Mouse (Mus musculus) heart, postnatal 0 days (tissue): ENCODE results near the gene Srsf2. TPM values are rescaled to one million over a fixed set of nuclear protein-coding genes. Genes with fewer than 3 reads are reported as not detected.

ENCODE experiments used
- ATAC-seq: fragments of 200-750 bp; cut with Nextera tagmentation; 2 replicates; pipeline ENCODE4 v1.8.0; 2017; ENCODE audit warnings: low read depth, moderate number of reproducible peaks, moderate library complexity; ENCODE audit not compliant: insufficient read depth
- DNase-seq: peaks from one replicate; pipeline ENCODE4 v3.0.0-alpha.2; 2016; ENCODE audit warnings: low spot score
- H3K27ac ChIP-seq: fragments of 300-500 bp; sonication (generic); 2 replicates; pipeline ENCODE4 v1.5.1; 2014; ENCODE audit warnings: low read depth, mild to moderate bottlenecking
- H3K27me3 ChIP-seq: fragments of 300-500 bp; sonication (generic); 2 replicates; pipeline ENCODE4 v1.6.1; 2014; ENCODE audit warnings: low read length, mixed read lengths; ENCODE audit not compliant: control insufficient read depth, insufficient read depth
- H3K36me3 ChIP-seq: fragments of 300-500 bp; sonication (generic); replicated peaks from 2 replicates; pipeline ENCODE4 v1.6.1; 2014; ENCODE audit warnings: low read length, mixed read lengths; ENCODE audit not compliant: control insufficient read depth, insufficient read depth
- H3K4me1 ChIP-seq: fragments of 300-500 bp; sonication (generic); 2 replicates; pipeline ENCODE4 v1.6.1; 2014; ENCODE audit warnings: antibody characterized with exemption; ENCODE audit not compliant: control insufficient read depth, insufficient read depth
- H3K4me2 ChIP-seq: fragments of 300-500 bp; sonication (generic); 2 replicates; pipeline ENCODE4 v1.6.1; 2014; ENCODE audit warnings: low read depth, mild to moderate bottlenecking, low read length, moderate library complexity
- H3K4me3 ChIP-seq: fragments of 300-500 bp; sonication (generic); 2 replicates; pipeline ENCODE4 v1.5.1; 2014; ENCODE audit warnings: low read depth, low read length
- H3K9ac ChIP-seq: fragments of 300-500 bp; sonication (generic); replicated peaks from 2 replicates; pipeline ENCODE4 v1.6.1; 2014; ENCODE audit warnings: low read depth, low read length, mixed read lengths
- H3K9me3 ChIP-seq: fragments of 300-500 bp; sonication (generic); replicated peaks from 2 replicates; pipeline ENCODE4 v1.6.1; 2016; ENCODE audit warnings: low read length; ENCODE audit not compliant: control insufficient read depth
- CTCF ChIP-seq: IDR thresholded peaks from 2 replicates; pipeline ENCODE4 v1.5.1; 2016; ENCODE audit warnings: antibody characterized with exemption, control low read depth, low read depth
- EP300 ChIP-seq: IDR thresholded peaks from 2 replicates; pipeline ENCODE4 v1.6.1; 2016; ENCODE audit warnings: antibody characterized with exemption, low read depth
- WGBS: fragments of 180-500 bp; shearing (Covaris S2); extraction: QIAGEN DNeasy Blood & Tissue Kit; methylation state at CpG from one replicate; pipeline ENCODE4 v1.1.7; 2014; 5-methylcytosine and 5-hydroxymethylcytosine counted together
- polyA plus RNA-seq: library from polyadenylated mRNA; unstranded; fragments of >200 nt; fragmentation: Nextera tagmentation; extraction: Ambion mirVana; gene quantifications from 2 replicates; pipeline ENCODE4 v1.2.1, GENCODE M21; 2015
- total RNA-seq: library from RNA; depleted of rRNA; stranded (reverse); fragments of >200 nt; gene quantifications from 2 replicates; pipeline ENCODE4 v1.2.3, GENCODE M21; 2014; ENCODE audit warnings: low replicate concordance

Gene Srsf2
- total and polyA plus RNA-seq, 2 experiments from 2014 or later: 157 to 359 TPM

DNA sequence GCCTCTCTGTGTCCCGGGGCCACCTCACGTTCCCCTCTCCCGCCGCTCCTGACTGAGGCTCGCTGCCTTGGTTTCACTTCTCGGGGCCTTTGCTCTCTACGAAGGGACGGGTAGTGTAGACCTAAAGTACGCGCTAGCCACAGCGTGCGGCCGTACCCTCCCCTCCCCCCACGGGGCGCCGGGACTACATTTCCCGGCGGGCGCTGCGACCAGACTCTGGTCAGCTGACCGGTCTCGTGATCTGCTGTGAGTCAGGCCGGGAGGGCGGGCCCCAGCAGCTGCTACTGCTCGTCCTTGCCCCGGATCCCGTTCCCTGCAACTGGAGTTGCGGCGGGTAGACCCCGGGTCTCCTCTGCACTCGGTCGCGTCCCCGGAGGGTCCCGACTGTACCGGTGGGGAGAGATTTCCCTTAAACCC is 626 bp upstream of the Srsf2 start:
- peaks cover 39% of the 10 kb centered on the region for H3K36me3 ChIP-seq
- peak overlapping the region; percentile 99 for H3K27ac ChIP-seq

DNA sequence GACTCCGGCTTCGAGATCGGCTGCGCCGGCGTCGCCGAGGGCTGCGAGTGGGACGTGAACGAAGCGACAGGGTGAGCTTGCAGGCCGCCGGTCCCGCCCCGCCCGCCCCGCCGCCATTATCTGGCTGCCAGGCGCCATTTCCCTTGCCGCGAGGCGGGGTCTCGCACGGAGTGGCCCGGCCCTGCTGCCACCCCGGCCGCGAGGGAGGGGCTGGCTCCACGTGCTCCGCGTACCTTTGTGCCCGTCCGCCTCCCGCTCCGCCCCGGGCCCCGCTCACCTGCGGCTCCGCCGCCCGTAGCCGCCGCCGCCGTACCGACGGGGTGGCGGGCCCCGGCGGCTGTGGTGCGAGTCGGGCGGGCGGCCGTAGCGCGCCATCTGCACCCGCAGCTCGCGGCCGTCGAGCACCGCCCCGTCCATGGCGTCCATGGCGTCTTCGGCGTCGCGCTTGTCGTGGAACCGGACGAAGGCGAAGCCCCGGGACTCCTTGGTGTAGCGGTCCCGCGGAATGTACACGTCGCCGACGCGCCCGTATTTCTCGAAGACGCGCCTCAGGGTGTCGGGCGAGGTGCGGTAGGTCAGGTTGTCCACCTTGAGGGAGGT is 503 bp downstream of the Srsf2 start, which contains the start of gene Mfsd11:
Gene Mfsd11 (plus strand): TSS at position 150 of the 600 bp plus-strand sequence.
- Histone ChIP-seq H3K27me3 (no peaks in the 10 kb centered on the region), H3K9me3 (no peaks in the 10 kb centered on the region), H3K36me3 (peaks cover 47% of the 10 kb centered on the region), H3K4me3 (peak within 1 kb of the TSS; percentile 95), H3K4me2 (peak within 1 kb of the TSS; percentile 83), H3K4me1 (peaks cover 12% of the 10 kb centered on the region; the same call in 1 of the 2 replicates), H3K9ac (peak within 1 kb of the TSS; percentile 99), H3K27ac (peak within 1 kb of the TSS; percentile 99)
- ATAC-seq (peak; percentile 62), DNase-seq (peak; percentile 70)
- under 1% methylated on average over 60 of the region's 91 CpGs for WGBS
- TF ChIP-seq CTCF: no peak
- no peak for TF ChIP-seq EP300

More for the DNA sequence above, 626 bp upstream of the Srsf2 start:
- 0% methylated on average over 31 of the region's 36 CpGs for WGBS
- H3K27me3 ChIP-seq: no peaks in the 10 kb centered on the region
- DNase-seq (peak; percentile 96), ATAC-seq (peak; percentile 87)
- no peaks in the 10 kb centered on the region for H3K9me3 ChIP-seq
- peak overlapping the region; percentile 99 for H3K9ac ChIP-seq
- peaks cover 12% of the 10 kb centered on the region; the same call in 1 of the 2 replicates for H3K4me1 ChIP-seq
- H3K4me2 ChIP-seq: peak overlapping the region; percentile 64
- peak overlapping the region; percentile 95 for H3K4me3 ChIP-seq
- TF ChIP-seq CTCF: no peak
- TF ChIP-seq EP300: peak; percentile 91

DNA sequence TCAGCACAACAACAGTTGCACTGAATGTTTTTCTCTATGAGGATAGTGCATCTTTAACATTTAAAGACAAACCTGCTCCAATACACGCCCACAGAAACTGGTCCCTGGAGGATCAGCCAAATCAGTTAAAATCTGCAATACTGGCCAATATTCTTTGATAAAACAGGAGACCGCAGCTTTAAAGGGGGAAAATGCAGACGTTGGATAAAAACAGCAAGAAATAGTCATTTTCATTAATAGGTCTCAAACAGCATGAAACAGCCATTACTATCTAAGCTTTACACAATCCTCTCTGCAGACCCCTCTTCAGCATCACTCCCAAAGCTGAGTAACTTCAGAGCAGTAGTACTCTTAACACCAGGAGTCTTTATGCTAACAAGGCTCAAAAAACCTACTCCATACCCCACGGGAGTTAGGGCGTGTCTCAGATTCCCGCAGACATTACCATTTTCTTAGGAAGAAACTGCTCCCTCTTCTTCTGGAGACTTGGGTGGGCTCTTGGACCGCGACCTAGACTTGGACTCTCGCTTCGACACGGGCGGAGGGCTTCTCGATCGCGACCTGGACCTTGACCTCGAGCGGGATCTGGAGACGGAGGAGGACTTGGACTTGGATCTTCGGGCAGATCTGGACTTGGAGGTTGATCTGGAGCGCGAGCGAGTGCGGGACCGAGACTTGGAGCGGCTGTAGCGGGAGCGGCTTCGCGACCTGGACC is 1.2 kb downstream of the Srsf2 start:
- Histone ChIP-seq H3K4me3 (peak overlapping the region; percentile 95), H3K9me3 (no peaks in the 10 kb centered on the region), H3K27me3 (no peaks in the 10 kb centered on the region), H3K36me3 (peaks cover 49% of the 10 kb centered on the region), H3K4me2 (peak overlapping the region; percentile 83), H3K27ac (peak overlapping the region; percentile 99), H3K4me1 (peaks cover 12% of the 10 kb centered on the region; the same call in 1 of the 2 replicates), H3K9ac (peak overlapping the region; percentile 99)
- WGBS: under 1% methylated on average over 29 of the region's 29 CpGs
- ATAC-seq (no peak), DNase-seq (no peak)
- TF ChIP-seq EP300 (no peak), CTCF (no peak)

DNA sequence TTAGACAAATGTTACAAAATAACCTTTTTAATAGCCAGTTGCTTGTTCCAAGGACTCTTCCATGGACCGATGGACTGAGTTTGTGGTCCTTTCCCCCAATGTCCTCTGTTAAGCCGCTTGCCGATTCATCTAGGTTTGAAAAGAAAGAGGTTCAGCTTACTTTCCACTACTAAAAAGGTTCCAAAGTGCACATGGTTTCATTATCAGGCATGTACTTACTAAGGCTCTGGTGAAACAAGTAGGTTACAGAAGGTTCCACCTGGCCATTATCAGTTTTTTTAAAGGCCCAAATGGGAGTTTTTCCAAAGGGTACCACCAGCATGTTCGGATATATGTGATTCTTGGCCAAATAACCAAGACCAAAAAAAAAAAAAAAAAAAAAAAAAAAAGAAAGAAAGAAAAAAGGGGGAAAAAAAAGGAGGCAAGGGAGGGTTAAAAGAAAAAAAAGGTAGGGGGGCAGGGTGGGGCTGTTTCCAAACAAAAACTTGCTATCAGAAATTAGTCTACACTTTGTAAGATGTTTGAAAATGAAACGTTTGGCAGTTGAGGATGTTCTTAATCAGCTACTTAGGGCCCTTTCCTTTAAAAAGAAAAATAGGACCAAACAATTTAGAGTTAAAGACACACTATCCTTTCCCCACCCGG is 1.9 kb downstream of the Srsf2 start:
- Histone ChIP-seq H3K9me3 (no peaks in the 10 kb centered on the region), H3K4me1 (peaks cover 12% of the 10 kb centered on the region; the same call in 1 of the 2 replicates), H3K36me3 (peaks cover 51% of the 10 kb centered on the region), H3K27ac (peak overlapping the region; percentile 99; the same call in 1 of the 2 replicates), H3K4me2 (peak overlapping the region; percentile 83), H3K4me3 (peak overlapping the region; percentile 95), H3K27me3 (no peaks in the 10 kb centered on the region), H3K9ac (peak overlapping the region; percentile 99)
- 20% methylated on average over 6 of the region's 6 CpGs for WGBS
- ATAC-seq (no peak), DNase-seq (no peak)
- TF ChIP-seq EP300: no peak
- TF ChIP-seq CTCF: no peak

DNA sequence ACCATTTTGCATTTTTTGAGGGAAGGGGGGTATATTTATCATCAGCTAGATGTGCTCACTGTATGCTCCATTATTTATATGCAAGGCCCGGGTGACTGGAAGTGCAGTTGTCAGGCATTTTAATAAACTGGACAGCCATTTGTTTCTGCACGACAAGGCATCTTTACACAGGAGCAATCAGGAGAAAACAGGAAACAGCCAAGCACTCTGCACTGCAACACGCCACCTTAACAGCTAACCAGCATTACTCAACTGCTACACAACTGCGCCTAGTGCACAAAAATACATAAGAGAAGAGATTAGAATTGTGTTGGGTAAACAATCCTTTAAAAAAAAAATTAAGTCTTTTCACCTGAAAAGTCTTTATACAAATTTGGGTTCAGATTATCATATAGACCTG is 2.8 kb downstream of the Srsf2 start:
- 24% methylated on average over 4 of the region's 4 CpGs for WGBS
- peak overlapping the region; percentile 50 for H3K9ac ChIP-seq
- DNase-seq: no peak

More for the DNA sequence above, 2.8 kb downstream of the Srsf2 start:
- Histone ChIP-seq H3K27ac (no peak overlapping the region), H3K4me1 (peaks cover 12% of the 10 kb centered on the region; the same call in 1 of the 2 replicates), H3K9me3 (no peaks in the 10 kb centered on the region), H3K27me3 (no peaks in the 10 kb centered on the region), H3K36me3 (peaks cover 50% of the 10 kb centered on the region), H3K4me2 (peak overlapping the region; percentile 83), H3K4me3 (0 out of 2 replicates have a peak overlapping the region, but pooled peaks have one; percentile 95)
- ATAC-seq: no peak
- no peak for TF ChIP-seq CTCF
- TF ChIP-seq EP300: no peak
